Mouse (Mus musculus) heart, embryonic 14.5 days (tissue): ENCODE data around the gene Cracr2b. TPM values are rescaled to one million over a fixed set of nuclear protein-coding genes. Genes with fewer than 3 reads are reported as not detected.

Experiments
- ATAC-seq: fragments of 200-750 bp; cut with Nextera tagmentation; 2 replicates; pipeline ENCODE4 v1.8.0; 2017; ENCODE audit warnings: low read depth, moderate TSS enrichment; ENCODE audit not compliant: insufficient number of reproducible peaks, insufficient read depth, low FRiP score
- H3K27ac ChIP-seq, 2 experiments: fragments of 200-500 bp in 1 of 2; fragments of 300-500 bp in 1 of 2; sonication (generic) in 1 of 2; replicated peaks in 1 of 2; 2 replicates each; pipeline ENCODE4 v1.5.1; 2012 to 2014; ENCODE audit warnings: low read depth in 2 of 2, low read length in 2 of 2, control low read depth in 1 of 2, mild to moderate bottlenecking in 1 of 2, mixed read lengths in 1 of 2; ENCODE audit not compliant: control insufficient read depth in 1 of 2, insufficient read depth in 1 of 2
- H3K27me3 ChIP-seq: fragments of 300-500 bp; sonication (generic); 2 replicates; pipeline ENCODE4 v1.6.1; 2014; ENCODE audit warnings: mild to moderate bottlenecking, low read length, control low read depth; ENCODE audit not compliant: control insufficient read depth, insufficient read depth
- H3K36me3 ChIP-seq: fragments of 300-500 bp; sonication (generic); 2 replicates; pipeline ENCODE4 v1.6.1; 2014; ENCODE audit warnings: mild to moderate bottlenecking, control low read depth, low read length, mixed read lengths; ENCODE audit not compliant: control insufficient read depth, insufficient read depth
- H3K4me1 ChIP-seq, 2 experiments: fragments of 200-500 bp in 1 of 2; fragments of 300-500 bp in 1 of 2; sonication (generic) in 1 of 2; 2 replicates each; pipeline ENCODE4 v1.6.1; 2012 to 2014; ENCODE audit warnings: low read length in 2 of 2, control low read depth in 1 of 2, mixed read lengths in 1 of 2; ENCODE audit not compliant: control insufficient read depth in 2 of 2, insufficient read depth in 2 of 2
- H3K4me2 ChIP-seq: fragments of 300-500 bp; sonication (generic); 2 replicates; pipeline ENCODE4 v1.6.1; 2014; ENCODE audit warnings: mild to moderate bottlenecking, low read length
- H3K4me3 ChIP-seq, 2 experiments: fragments of 200-500 bp in 1 of 2; fragments of 300-500 bp in 1 of 2; sonication (generic) in 1 of 2; 2 replicates each; pipeline ENCODE4 v1.5.1; 2012 to 2014; ENCODE audit warnings: low read length in 2 of 2, mild to moderate bottlenecking in 2 of 2, control low read depth in 1 of 2, low read depth in 1 of 2, moderate library complexity in 1 of 2; ENCODE audit not compliant: control insufficient read depth in 1 of 2, insufficient read depth in 1 of 2
- H3K9ac ChIP-seq: fragments of 300-500 bp; sonication (generic); 2 replicates; pipeline ENCODE4 v1.6.1; 2014; ENCODE audit warnings: mild to moderate bottlenecking, low read length
- H3K9me3 ChIP-seq: fragments of 300-500 bp; sonication (generic); 2 replicates; pipeline ENCODE4 v1.6.1; 2016; ENCODE audit warnings: low read length, control low read depth; ENCODE audit not compliant: control insufficient read depth
- WGBS: fragments of 180-500 bp; shearing (Covaris S2); extraction: QIAGEN DNeasy Blood & Tissue Kit; methylation state at CpG from one replicate; pipeline ENCODE4 v1.1.7; 2014; 5-methylcytosine and 5-hydroxymethylcytosine counted together
- polyA plus RNA-seq: library from polyadenylated mRNA; unstranded; fragments of >200 nt; fragmentation: Nextera tagmentation; extraction: Ambion mirVana; gene quantifications from 2 replicates; pipeline ENCODE4 v1.2.1, GENCODE M21; 2014

The Cracr2b gene
- polyA plus RNA-seq, 1 experiment from 2014 or later = 25.6 TPM

GRCm38 (mm10) chr7:141418970-141419369 lies 41.9 kb upstream of the Cracr2b start:
- 58% methylated on average over 7 of the region's 7 CpGs for WGBS
- ATAC-seq = no peak

GRCm38 (mm10) chr7:141420030-141420702 lies 40.7 kb upstream of the Cracr2b start:
- no peak overlapping the region for H3K4me3 ChIP-seq
- ATAC-seq = no peak
- H3K4me2 ChIP-seq = no peak overlapping the region
- 72% methylated on average over 9 of the region's 9 CpGs for WGBS
- H3K36me3 ChIP-seq = no peaks in the 10 kb centered on the region
- H3K9me3 ChIP-seq = no peaks in the 10 kb centered on the region
- H3K4me1 ChIP-seq = no peaks in the 10 kb centered on the region
- no peak overlapping the region for H3K27ac ChIP-seq
- no peak overlapping the region for H3K9ac ChIP-seq
- H3K27me3 ChIP-seq = no peaks in the 10 kb centered on the region

More at GRCm38 (mm10) chr7:141418970-141419369, 41.9 kb upstream of the Cracr2b start:
- H3K36me3 ChIP-seq = no peaks in the 10 kb centered on the region
- no peaks in the 10 kb centered on the region; a peak in 1 of 4 replicates for H3K4me1 ChIP-seq
- H3K4me2 ChIP-seq = no peak overlapping the region
- H3K9ac ChIP-seq = no peak overlapping the region
- H3K4me3 ChIP-seq = no peak overlapping the region
- no peak overlapping the region for H3K27ac ChIP-seq
- no peaks in the 10 kb centered on the region for H3K27me3 ChIP-seq
- no peaks in the 10 kb centered on the region for H3K9me3 ChIP-seq

- WGBS = 65% methylated on average over 4 of the region's 4 CpGs
- H3K27ac ChIP-seq = no peak overlapping the region
- H3K4me2 ChIP-seq = no peak overlapping the region
- no peak overlapping the region for H3K9ac ChIP-seq
- H3K4me1 ChIP-seq = peaks cover 4 to 5% of the 10 kb centered on the region in 2 experiments
- H3K27me3 ChIP-seq = no peaks in the 10 kb centered on the region
- no peak for ATAC-seq
- no peak overlapping the region for H3K4me3 ChIP-seq
- H3K36me3 ChIP-seq = no peaks in the 10 kb centered on the region
- H3K9me3 ChIP-seq = no peaks in the 10 kb centered on the region
Measured at GRCm38 (mm10) chr7:141423811-141424210, 37.1 kb upstream of the Cracr2b start.

- ATAC-seq = no peak
- no peak overlapping the region for H3K9ac ChIP-seq
- H3K27me3 ChIP-seq = no peaks in the 10 kb centered on the region
- 79% methylated on average over 12 of the region's 12 CpGs for WGBS
- no peak overlapping the region for H3K4me3 ChIP-seq
- peaks cover 18 to 22% of the 10 kb centered on the region in 2 experiments for H3K4me1 ChIP-seq
- no peaks in the 10 kb centered on the region for H3K9me3 ChIP-seq
- H3K27ac ChIP-seq = no peak overlapping the region
- no peak overlapping the region for H3K4me2 ChIP-seq
- H3K36me3 ChIP-seq = peaks cover 20% of the 10 kb centered on the region
Measured at GRCm38 (mm10) chr7:141426948-141427730, 33.8 kb upstream of the Cracr2b start.

- Histone ChIP-seq H3K4me3 (peak overlapping the region; percentile 17 to 28; a peak in 2 of 4 replicates), H3K4me1 (peaks cover 18 to 23% of the 10 kb centered on the region in 2 experiments), H3K4me2 (peak overlapping the region; percentile 57), H3K27ac (no peak overlapping the region), H3K9ac (peak overlapping the region; percentile 51; the same call in 1 of the 2 replicates), H3K36me3 (peaks cover 31% of the 10 kb centered on the region), H3K9me3 (no peaks in the 10 kb centered on the region), H3K27me3 (no peaks in the 10 kb centered on the region)
- ATAC-seq = no peak
- WGBS = 48% methylated on average over 5 of the region's 5 CpGs
Measured at GRCm38 (mm10) chr7:141428701-141429100, 32.2 kb upstream of the Cracr2b start.

- H3K4me2 ChIP-seq = peak within 1 kb of the TSS; percentile 57
- peak within 1 kb of the TSS; percentile 17 to 28; a peak in 3 of 4 replicates for H3K4me3 ChIP-seq
- H3K9me3 ChIP-seq = no peaks in the 10 kb centered on the region
- peaks cover 23 to 29% of the 10 kb centered on the region in 2 experiments for H3K4me1 ChIP-seq
- peak within 1 kb of the TSS; percentile 51; the same call in 1 of the 2 replicates for H3K9ac ChIP-seq
- 3% methylated on average over 19 of the region's 19 CpGs for WGBS
- H3K27ac ChIP-seq = peak within 1 kb of the TSS; percentile 39 to 55; a peak in 3 of 4 replicates
- H3K36me3 ChIP-seq = peaks cover 34% of the 10 kb centered on the region
- ATAC-seq = peak; percentile 38
- H3K27me3 ChIP-seq = no peaks in the 10 kb centered on the region
Measured at GRCm38 (mm10) chr7:141429310-141429709, 31.6 kb upstream of the Cracr2b start, which contains the start of gene Cend1. Gene Cend1 (minus strand): TSS chr7:141429491.

GRCm38 (mm10) chr7:141429840-141430584 lies 30.9 kb upstream of the Cracr2b start:
- Histone ChIP-seq H3K9me3 (no peaks in the 10 kb centered on the region), H3K27me3 (no peaks in the 10 kb centered on the region), H3K4me1 (peaks cover 29 to 36% of the 10 kb centered on the region in 2 experiments), H3K9ac (peak overlapping the region; percentile 51; the same call in 1 of the 2 replicates), H3K4me3 (no peak overlapping the region), H3K36me3 (peaks cover 34% of the 10 kb centered on the region), H3K27ac (peak overlapping the region; percentile 39 to 55; a peak in 3 of 4 replicates), H3K4me2 (peak overlapping the region; percentile 57)
- WGBS = 42% methylated on average over 9 of the region's 9 CpGs
- no peak for ATAC-seq
